Mouse (Mus musculus) right cerebral cortex, adult 2 months (tissue): ENCODE results near the gene Nudt8.
"Not testable (repeated sequence)": the region's sequence is repeated elsewhere in the genome, so short reads cannot be mapped to it uniquely, and the experiment has no call there.

Experiments used
- DNase-seq, 2 experiments: peaks; one replicate each; pipeline ENCODE4 v3.0.0; 2021 to 2022; ENCODE audit warnings: low spot score in 2 of 2

Nudt8 gene

DNA sequence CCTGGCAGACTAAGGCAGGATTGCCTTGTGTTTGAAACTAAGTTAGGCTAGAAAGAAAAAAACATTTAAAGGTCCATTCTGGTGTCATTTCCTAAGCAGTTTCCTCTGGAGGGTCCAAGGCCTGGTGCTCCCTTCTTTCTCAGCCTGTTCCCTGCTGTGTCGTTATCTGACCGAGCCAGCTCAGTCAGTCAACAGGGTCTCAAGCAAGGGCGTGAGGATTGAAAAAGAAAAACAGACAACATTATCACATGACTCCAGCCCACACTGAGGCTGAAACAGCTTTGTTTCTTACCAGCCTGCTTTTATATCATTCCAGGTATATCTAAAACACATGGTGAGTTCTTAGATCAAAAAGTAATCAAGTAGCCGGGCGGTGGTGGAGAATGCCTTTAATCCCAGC is 15.3 kb downstream of the Nudt8 start:
- DNase-seq, result no peak

DNA sequence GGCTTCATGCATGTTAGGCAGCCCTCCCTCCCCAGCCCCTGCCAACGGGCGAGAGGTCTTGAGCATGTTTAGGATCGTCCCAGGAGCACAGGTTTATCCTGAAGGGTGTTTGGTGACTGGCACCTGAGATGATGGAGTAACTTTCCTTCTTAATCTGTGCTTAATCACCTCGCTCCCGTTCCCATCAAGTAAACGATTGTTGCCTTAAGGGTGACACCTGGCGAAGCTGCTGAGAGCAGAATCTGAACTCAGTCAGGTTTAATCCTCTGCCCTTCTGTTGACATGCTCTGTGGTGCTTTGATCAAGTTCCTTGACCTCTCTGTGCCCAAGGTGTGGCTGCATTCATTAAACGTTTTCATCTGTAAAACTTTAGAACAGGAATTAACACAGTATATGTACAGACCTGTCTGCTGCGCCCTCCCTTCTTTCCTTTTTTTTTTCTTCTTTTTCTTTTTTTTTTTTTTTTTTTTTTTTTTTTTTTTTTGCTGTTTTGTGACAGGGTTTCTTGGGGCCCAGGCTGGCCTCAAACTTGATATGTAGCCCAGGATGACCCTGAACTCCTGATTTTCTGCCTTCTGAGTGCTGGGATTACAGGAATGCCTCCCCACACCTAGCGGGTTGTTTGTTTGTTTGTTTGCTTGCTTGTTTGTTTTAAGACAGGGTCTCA is 17.7 kb downstream of the Nudt8 start:
- no peak for DNase-seq

- DNase-seq, result peak; percentile 78 to 81
Measured at GRCm38 (mm10) chr19:4018743-4019583, 18.6 kb downstream of the Nudt8 start.

DNA sequence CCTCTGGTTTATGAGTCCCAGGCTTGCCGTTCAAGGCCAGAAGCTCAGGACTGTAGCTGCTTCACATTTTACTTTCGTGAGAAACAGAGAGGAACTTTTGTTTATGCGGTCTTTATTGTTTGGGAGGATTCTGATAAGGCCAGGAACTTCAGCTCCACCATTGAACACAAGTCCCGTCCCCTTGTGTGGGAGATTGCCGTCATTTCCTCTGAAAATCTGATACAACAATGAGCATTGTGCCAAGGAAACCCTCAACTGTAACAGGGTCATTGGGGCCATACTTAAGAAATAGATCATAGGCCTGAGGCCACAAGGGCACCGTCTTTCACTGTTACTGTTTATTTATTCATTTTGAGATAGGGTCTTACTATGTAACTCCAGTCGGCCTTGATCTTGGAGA is 22.8 kb downstream of the Nudt8 start:
- DNase-seq, result no peak

DNA sequence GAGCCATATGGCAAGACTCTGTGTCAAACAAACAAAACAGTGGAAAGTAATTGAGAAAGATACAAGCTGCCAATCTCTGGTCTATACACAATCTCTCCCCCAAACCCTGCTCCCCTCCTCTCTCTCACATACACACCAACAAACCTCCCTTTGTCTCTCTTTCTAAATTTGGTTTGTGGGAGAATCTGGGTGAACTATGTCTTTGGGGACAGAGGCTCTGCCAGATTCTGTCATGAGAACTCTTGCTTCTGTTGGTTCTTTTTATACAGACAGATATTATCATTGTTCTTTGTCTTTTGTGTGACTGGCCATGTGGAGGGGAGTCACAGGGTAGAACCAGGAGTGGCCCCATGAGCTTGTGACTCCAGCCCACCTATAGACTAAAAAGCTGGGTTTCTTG is 27.2 kb downstream of the Nudt8 start:
- no peak for DNase-seq

DNA sequence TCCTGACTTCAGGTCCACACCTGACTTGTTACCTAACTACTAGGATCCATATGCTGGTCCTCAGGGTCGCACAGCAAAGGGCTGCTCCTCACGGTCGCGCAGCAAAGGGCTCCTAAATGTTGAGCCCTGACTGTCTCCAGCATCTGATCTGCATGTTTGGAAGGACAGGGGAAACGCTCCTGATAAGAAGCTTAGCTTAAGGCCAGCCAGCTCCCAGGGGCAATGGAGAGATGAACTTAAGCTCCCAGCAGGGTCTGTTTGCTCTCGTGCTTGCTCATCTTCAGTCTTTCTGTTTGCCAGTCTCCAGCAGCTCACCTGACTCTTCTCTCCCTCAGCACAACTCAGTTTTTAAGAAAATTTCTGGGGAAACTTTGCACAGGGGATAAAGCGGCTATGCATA is 32.3 kb downstream of the Nudt8 start:
- DNase-seq, result no peak

DNA sequence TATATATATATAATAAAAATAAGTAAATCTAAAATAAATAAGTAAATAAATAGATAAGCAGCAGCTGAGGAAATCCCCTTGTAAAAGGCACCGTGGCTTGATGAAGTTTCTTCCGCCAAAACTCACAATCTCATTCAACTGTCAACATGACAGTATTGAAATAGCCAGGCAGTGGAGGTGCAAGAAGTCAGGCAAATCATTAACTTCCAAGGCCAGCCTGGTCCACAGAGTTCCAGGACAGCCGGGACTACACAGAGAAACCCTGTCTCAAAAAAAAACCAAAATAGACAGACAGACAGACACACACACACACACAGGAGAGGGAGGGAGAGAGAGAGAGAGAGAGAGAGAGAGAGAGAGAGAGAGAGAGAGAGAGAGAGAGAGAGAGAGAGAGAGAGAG is 32.9 kb downstream of the Nudt8 start:
- DNase-seq, result no peak

DNA sequence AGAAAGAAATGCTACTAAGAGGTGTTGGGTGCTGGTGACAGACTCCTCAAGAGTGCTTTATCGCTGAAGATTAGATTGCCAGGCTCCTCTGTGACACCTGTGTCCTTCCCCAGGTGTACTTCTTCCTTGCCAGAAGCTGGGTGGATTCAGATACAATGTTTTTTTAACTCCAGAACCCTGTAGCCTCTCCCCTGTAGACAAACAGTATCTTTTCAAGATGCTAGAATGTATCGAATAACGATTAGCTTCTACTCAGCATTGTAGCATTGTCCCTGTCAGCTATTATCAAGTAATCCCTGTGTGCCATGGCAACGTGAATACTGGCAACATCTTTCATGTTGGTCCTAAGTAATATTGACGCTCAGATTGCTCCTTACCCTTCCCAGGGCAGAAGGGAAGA is 33.4 kb downstream of the Nudt8 start:
- DNase-seq, result no peak

DNA sequence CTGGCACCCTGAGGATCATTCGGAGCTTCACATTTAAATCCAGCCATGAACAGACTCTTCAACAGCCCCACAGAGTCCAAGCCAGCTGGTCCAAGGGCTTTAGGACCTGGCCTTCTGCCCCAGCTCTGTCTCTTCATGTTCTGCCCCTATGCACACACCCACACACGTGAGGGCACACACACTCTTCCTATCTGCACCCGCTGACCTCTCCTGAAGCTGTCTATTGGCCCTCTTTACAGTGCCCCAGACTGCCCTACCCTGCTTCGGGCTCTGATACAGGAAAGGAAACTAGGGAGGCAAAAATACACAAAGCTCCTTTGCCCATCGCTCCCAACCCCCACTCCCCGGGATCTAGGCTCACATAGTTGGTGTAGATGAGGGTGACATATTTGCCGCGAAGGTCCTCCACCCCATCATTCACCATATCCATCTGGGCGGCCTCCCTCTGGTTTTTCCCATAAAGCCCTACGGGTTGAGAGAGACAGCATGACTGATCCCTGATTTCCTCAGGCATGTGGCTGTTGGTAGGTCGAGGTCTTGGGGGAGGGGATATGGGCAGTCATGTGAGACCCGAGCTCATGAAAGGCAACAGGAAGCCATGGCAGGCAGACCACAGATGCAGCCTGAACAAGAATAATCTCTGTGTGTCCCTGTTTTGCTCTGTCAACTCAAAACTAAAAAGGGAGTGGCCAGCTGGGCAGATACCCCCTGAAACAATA is 36.1 kb downstream of the Nudt8 start:
- DNase-seq, result no peak

DNA sequence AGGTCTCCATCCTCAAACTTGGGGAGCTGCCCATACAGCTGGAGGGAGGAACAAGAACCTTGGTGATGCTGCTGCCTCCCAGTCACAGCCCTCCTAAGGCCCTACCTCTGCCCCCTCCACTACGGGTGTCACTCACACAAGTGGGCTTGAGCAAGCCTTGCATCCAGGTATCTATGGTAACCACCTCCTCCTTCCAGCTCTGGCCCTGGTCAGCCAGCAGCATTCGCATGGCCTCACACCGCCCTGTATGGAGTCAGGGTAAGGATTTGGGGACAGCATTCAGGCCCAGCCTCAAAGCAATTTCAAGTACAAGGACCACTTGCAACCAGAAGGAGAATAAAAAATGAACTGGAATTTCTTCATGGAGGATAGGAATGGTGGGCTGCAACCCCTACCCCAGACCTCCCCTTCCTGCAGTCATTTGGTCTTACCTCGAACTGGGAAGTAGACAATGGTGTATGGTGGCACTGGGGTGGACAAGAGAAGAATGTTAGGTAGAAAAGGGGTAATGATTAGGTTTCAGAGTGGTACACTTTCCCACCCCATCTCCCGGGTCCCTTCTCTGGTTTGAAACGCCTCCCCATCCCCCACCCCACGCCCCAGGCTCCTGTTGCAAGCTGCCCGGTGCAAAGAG is 36.9 kb downstream of the Nudt8 start:
- DNase-seq, result not testable (repeated sequence)

DNA sequence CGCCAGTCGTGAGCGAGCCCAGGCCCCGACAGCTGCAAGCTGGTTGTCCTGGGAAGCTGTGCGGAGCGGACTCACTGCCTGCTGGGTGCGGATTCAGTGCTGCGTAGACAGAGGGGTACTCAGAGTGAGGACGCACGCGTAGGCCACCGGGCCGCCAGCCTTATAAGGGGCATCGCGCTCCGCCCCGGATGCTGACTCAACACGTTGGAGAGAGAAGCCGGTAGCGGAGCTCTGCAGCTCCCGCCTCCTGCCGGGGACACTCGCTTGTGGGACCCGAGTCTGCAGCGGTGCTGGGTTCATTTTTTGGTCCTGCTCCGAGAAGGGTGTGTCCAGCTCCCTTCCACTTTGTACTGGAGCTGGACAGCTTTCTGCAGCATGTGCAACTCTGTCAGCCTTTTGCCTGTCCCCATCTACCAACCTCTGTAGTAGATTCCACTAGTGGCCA is 37.4 kb downstream of the Nudt8 start, which contains the start of gene Gstp1:
Gene Gstp1 (minus strand): TSS at position 198 of the 445 bp plus-strand sequence.
- peak; percentile 87 to 89 for DNase-seq

GRCm38 (mm10) chr19:4040941-4041340 is 40.6 kb downstream of the Nudt8 start:
- not testable (repeated sequence) for DNase-seq

GRCm38 (mm10) chr19:4041500-4041899 is 41.1 kb downstream of the Nudt8 start:
- DNase-seq, result not testable (repeated sequence)

GRCm38 (mm10) chr19:4042124-4042523 is 41.7 kb downstream of the Nudt8 start:
- no peak for DNase-seq

DNA sequence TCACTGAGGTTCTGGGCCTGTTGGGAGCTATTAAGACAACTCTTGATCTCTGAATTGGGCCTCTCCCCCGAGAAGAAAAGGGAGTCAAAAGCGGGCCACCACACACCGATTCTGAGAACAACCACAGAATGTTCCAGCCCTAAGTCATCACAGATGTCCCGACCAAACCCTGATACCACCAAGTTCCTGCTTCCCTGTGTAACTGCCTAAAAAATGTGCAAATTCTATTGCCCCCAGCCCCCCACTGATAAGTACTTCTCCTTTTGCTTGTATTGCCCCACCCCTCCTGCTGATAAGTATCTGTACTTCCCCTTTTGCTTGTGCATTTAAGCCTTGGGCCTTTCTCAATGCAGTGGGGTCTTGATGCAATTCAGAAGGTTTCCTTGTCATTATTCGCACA is 43.7 kb downstream of the Nudt8 start:
- DNase-seq, result not testable (repeated sequence)

DNA sequence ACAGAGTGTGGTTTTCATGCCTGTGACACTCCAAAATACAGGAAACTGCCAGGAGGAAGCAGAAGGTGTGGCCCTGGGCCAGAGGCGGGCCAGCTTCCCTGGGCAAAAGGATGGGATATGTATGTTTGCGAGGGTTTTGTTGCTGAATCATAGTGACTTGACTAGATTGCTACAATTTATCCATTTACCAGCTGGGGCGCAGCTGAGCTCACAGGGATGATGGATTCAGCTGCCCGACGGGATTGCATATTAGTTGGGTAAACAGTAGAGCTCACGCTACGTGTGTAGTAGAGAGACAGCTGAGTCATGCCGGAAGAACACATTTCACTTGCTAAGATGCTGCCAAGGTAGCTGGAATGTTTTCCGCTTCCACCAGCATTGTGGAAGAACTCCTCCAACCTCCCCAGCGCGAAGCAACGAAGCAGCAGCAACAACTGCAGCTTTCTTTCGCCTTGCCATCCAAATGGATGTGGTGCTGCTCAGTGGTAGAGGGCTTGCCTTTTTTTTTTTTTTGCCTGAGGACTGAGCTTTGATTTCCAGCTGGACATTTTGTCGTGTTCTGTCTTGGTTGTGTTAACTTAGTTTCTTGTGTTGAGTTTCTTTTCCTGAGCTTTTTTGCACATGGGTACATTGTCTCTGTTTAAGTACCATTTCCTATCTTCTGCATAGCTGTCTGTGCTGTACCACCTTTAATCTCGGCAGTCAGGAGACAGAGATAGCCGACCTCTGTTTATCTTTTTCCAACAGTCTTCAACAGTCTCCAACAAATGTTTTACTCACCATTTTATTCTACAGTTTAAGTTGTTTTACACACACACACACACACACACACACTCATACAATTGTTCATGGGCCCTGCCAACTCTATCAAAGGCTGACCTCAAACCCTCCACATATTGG is 45.8 kb downstream of the Nudt8 start, which contains the start of gene Gstp2:
Gene Gstp2 (minus strand): TSS at position 58 of the 900 bp plus-strand sequence.
- peak; percentile 85 to 90 for DNase-seq

DNA sequence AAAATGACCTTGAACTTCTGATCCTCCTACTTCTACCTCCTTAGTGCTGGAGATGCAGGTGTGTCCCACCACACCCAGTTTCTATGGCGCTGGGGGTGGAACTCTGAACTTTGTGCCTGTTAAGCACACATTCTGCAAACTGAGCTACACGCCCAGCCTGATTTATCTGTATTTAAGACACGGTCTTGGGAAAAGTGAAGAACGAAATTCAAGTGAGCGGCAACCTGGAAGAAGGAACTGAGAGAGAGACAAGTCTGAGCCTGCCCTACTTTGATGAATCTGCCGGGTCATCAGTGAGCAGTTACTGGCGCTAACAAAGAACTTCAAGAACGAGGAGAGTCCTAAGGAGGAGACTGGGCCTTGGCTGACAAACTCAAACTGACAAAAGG is 46.5 kb downstream of the Nudt8 start:
- no peak for DNase-seq

- DNase-seq, result peak; percentile 61 to 71
Measured at GRCm38 (mm10) chr19:4047859-4048258, 47.5 kb downstream of the Nudt8 start.

DNA sequence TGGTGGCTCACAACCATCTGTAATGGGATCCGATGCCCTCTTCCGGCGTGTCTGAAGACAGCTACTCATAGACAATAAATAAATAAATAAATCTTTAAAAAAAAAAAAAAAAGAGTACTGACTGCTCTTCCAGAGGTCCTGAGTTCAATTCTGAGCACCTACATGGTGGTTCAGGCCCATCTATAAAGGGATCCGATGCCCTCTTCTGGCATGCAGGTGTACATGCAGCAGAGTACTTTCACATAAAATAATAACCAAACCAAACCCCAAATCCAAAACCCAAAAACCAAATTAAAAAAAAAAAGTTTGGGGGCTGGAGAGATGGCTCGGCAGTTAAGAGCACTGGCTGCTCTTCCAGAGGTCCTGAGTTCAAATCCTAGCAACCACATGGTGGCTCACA is 48.7 kb downstream of the Nudt8 start:
- not testable (repeated sequence) for DNase-seq

- no peak for DNase-seq
Measured at GRCm38 (mm10) chr19:4051016-4051415, 50.6 kb downstream of the Nudt8 start.
